Mouse (Mus musculus) urinary bladder, adult 2 months (tissue): ENCODE measurements around the gene Fam124b. TPM values are rescaled to one million over a fixed set of nuclear protein-coding genes. Genes with fewer than 3 reads are reported as not detected.

Source experiments
- DNase-seq: peaks from one replicate; pipeline ENCODE4 v3.0.0; 2022; ENCODE audit warnings: low spot score
- polyA plus RNA-seq: library from polyadenylated mRNA; depleted of rRNA; stranded (reverse); fragments of >200 nt; gene quantifications from 2 replicates; pipeline ENCODE4 v1.2.3, GENCODE M21; 2012; rRNA removed

Fam124b gene
- polyA plus RNA-seq, 1 experiment: 0.06 TPM

- DNase-seq: no peak
Observed at GRCm38 (mm10) chr1:80177651-80178382, 40.5 kb downstream of the Fam124b start.

GRCm38 (mm10) chr1:80167706-80168105, 50.6 kb downstream of the Fam124b start:
- no peak for DNase-seq

GRCm38 (mm10) chr1:80166577-80166976, 51.7 kb downstream of the Fam124b start:
- no peak for DNase-seq

GRCm38 (mm10) chr1:80165391-80165790, 52.9 kb downstream of the Fam124b start:
- no peak for DNase-seq

- no peak for DNase-seq
Observed at GRCm38 (mm10) chr1:80162943-80163342, 55.3 kb downstream of the Fam124b start.

GRCm38 (mm10) chr1:80159586-80159985, 58.7 kb downstream of the Fam124b start:
- no peak for DNase-seq

GRCm38 (mm10) chr1:80154902-80155301, 63.4 kb downstream of the Fam124b start:
- DNase-seq: no peak

- no peak for DNase-seq
Observed at GRCm38 (mm10) chr1:80153125-80153716, 65.1 kb downstream of the Fam124b start.

GRCm38 (mm10) chr1:80150681-80151080, 67.6 kb downstream of the Fam124b start:
- no peak for DNase-seq

Other genes starting within 250 kb of the Fam124b start
- 61.6 and 75.0 TPM in 2 replicates for gene Cul3, start 122.0 kb upstream of the Fam124b start, polyA plus RNA-seq
- not detected in 2 replicates for gene Gm45261, start 243.0 kb upstream of the Fam124b start, polyA plus RNA-seq